In the genomic region with DNA sequence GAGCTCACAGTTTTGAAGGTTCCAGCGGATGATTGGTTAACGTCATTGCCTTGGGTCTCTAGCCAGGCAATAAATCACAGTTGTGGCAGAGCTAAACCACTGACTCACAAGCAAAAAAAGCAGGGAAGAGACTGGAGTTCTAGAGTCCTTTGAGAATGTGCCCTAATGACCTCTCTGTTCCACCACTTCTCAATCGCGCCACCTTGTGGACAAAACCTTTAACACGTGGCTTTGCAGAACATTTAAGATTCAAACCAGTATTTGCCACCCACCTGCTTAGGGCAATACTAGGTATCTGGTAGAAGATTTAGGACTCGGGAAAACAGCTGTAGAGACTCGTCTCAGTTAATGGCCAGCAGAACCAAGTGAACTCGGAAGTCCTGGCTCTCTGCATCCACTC, we compare ENCODE assay signal across 8 mouse cellular contexts.
A peak's percentile ranks its signal among the peaks of the same experiment; 100 is the strongest.
DNase-seq lines count a peak whose midpoint lies in the region; ATAC-seq lines count a peak whose summit lies in the region.

No protein-coding gene starts in this region.

- no peak for ATAC-seq in kidney, embryonic 14.5 days (ENCODE audit: low FRiP score, low TSS enrichment)

- H3K4me2 ChIP-seq in kidney, embryonic 14.5 days (replicated peaks; ENCODE audit: low read depth, low read length), result no peak overlapping the region

- no peak overlapping the region for H3K9ac ChIP-seq in kidney, embryonic 14.5 days (ENCODE audit: low read depth, low read length)

- no peaks in the 10 kb centered on the region for H3K27me3 ChIP-seq in kidney, embryonic 14.5 days (ENCODE audit: control insufficient read depth, insufficient read depth, low read length)

- no peak overlapping the region for H3K27ac ChIP-seq in kidney, embryonic 14.5 days (ENCODE audit: low read depth, low read length)

- 49% methylated on average over 8 of the region's 8 CpGs for WGBS in kidney, embryonic 14.5 days

- H3K4me1 ChIP-seq in kidney, embryonic 14.5 days (ENCODE audit: control insufficient read depth, insufficient read depth, low read length), result no peaks in the 10 kb centered on the region

- no peak overlapping the region for H3K4me3 ChIP-seq in kidney, embryonic 14.5 days (ENCODE audit: low read length)

- H3K9me3 ChIP-seq in kidney, embryonic 14.5 days (ENCODE audit: control insufficient read depth, low read length), result no peaks in the 10 kb centered on the region

- H3K36me3 ChIP-seq in kidney, embryonic 14.5 days (ENCODE audit: control insufficient read depth, insufficient read depth, low read length), result no peaks in the 10 kb centered on the region

- DNase-seq in kidney, adult 8-10 months, result peak; percentile 12 to 61
- peak; percentile 4 to 5 for DNase-seq in B cell, adult 2 months
- DNase-seq in MN1 (ENCODE audit: low spot score), result peak; percentile 14
- peak; percentile 44 to 48 for DNase-seq in cerebellum, postnatal 36 days
- peak; percentile 66 for DNase-seq in lung, postnatal 36 days
- no peak for DNase-seq in Muller cell, postnatal 12 days (ENCODE audit: inconsistent ontology term)
- no peak for DNase-seq in spleen, postnatal 36 days (ENCODE audit: low spot score in 2 of 2)

Comparison
In these comparisons a context has a peak if more than half of its experiments do, and no peak if none do; other contexts are left out.
1. DNase-seq: peak in kidney, adult 8-10 months (2 of 2), B cell, adult 2 months (2 of 2), MN1 (single experiment), cerebellum, postnatal 36 days (2 of 2) and lung, postnatal 36 days (single experiment); none in Muller cell, postnatal 12 days (single experiment) and spleen, postnatal 36 days (0 of 2).